Mouse (Mus musculus): ENCODE data around the gene Pla2g12b. TPM values are rescaled to one million over a fixed set of nuclear protein-coding genes. Genes with fewer than 3 reads are reported as not detected.

The Pla2g12b gene
- polyA plus RNA-seq, 1 experiment from 2014 or later, result 0.38 TPM

DNA sequence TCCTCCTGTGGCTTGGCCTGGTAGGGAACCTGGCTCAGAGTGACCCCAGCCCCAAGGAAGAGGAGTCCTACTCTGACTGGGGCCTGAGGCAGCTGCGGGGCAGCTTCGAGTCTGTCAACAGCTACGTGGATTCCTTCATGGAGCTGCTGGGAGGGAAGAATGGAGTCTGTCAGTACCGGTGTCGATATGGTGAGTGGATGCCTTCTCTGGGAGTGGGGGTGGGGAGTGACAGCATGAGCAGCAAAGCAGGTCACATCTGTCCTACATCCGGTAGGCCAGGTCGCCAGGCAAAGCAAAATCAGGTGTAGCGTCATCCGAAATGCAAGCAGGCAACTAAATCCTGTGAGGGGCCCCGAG is 311 bp downstream of the Pla2g12b start:
- H3K4me3 ChIP-seq (replicated peaks; ENCODE audit: low read depth, low read length), result no peak overlapping the region
- H3K4me1 ChIP-seq (replicated peaks; ENCODE audit: insufficient read depth, low read length), result peaks cover 3% of the 10 kb centered on the region; the same call in 1 of the 2 replicates
- no peak overlapping the region for H3K27ac ChIP-seq
- no peaks in the 10 kb centered on the region for H3K9me3 ChIP-seq (replicated peaks; ENCODE audit: low read length)
- H3K9ac ChIP-seq (ENCODE audit: low read depth, low read length), result no peak overlapping the region
- 84% methylated on average over 10 of the region's 10 CpGs for WGBS
- DNase-seq (ENCODE audit: low spot score), result no peak
- no peak overlapping the region for H3K4me2 ChIP-seq (ENCODE audit: low read length)
- no peaks in the 10 kb centered on the region for H3K27me3 ChIP-seq (ENCODE audit: insufficient read depth, low read length)
- TF ChIP-seq CTCF (IDR thresholded peaks at IDR 0.05; ENCODE audit: low read depth), result no peak
- no peaks in the 10 kb centered on the region for H3K36me3 ChIP-seq (ENCODE audit: insufficient read depth, low read length)
- no peak for ATAC-seq (replicated peaks; ENCODE audit: low FRiP score, low read depth)

GRCm38 (mm10) chr10:59408499-59408898 is 5.0 kb downstream of the Pla2g12b start:
- no peaks in the 10 kb centered on the region for H3K9me3 ChIP-seq (replicated peaks; ENCODE audit: low read length)
- no peak overlapping the region for H3K27ac ChIP-seq
- no peaks in the 10 kb centered on the region for H3K36me3 ChIP-seq (ENCODE audit: insufficient read depth, low read length)
- H3K27me3 ChIP-seq (ENCODE audit: insufficient read depth, low read length), result no peaks in the 10 kb centered on the region
- ATAC-seq (replicated peaks; ENCODE audit: low FRiP score, low read depth), result no peak
- H3K4me1 ChIP-seq (replicated peaks; ENCODE audit: insufficient read depth, low read length), result peaks cover 3% of the 10 kb centered on the region; the same call in 1 of the 2 replicates
- no peak overlapping the region for H3K9ac ChIP-seq (ENCODE audit: low read depth, low read length)
- TF ChIP-seq CTCF (IDR thresholded peaks at IDR 0.05; ENCODE audit: low read depth), result no peak
- H3K4me3 ChIP-seq (replicated peaks; ENCODE audit: low read depth, low read length), result no peak overlapping the region
- no peak overlapping the region for H3K4me2 ChIP-seq (ENCODE audit: low read length)
- 14% methylated on average over 6 of the region's 6 CpGs for WGBS
- peak; percentile 74 for DNase-seq (ENCODE audit: low spot score)

- Histone ChIP-seq H3K27ac (no peak overlapping the region), H3K4me1 (replicated peaks; ENCODE audit: insufficient read depth, low read length) (0 out of 2 replicates have a peak, but pooled peaks cover 3% of the 10 kb centered on the region), H3K4me2 (ENCODE audit: low read length) (no peak overlapping the region), H3K36me3 (ENCODE audit: insufficient read depth, low read length) (no peaks in the 10 kb centered on the region), H3K9me3 (replicated peaks; ENCODE audit: low read length) (no peaks in the 10 kb centered on the region), H3K27me3 (ENCODE audit: insufficient read depth, low read length) (no peaks in the 10 kb centered on the region), H3K4me3 (replicated peaks; ENCODE audit: low read depth, low read length) (no peak overlapping the region), H3K9ac (ENCODE audit: low read depth, low read length) (no peak overlapping the region)
- no peak for TF ChIP-seq CTCF (IDR thresholded peaks at IDR 0.05; ENCODE audit: low read depth)
- DNase-seq (ENCODE audit: low spot score) (no peak), ATAC-seq (replicated peaks; ENCODE audit: low FRiP score, low read depth) (no peak)
- 55% methylated on average over 12 of the region's 12 CpGs for WGBS
Observed at GRCm38 (mm10) chr10:59410264-59410663, 6.8 kb downstream of the Pla2g12b start.

GRCm38 (mm10) chr10:59413711-59414110 is 10.3 kb downstream of the Pla2g12b start:
- Histone ChIP-seq H3K4me2 (ENCODE audit: low read length) (no peak overlapping the region), H3K27ac (no peak overlapping the region), H3K27me3 (ENCODE audit: insufficient read depth, low read length) (no peaks in the 10 kb centered on the region), H3K4me3 (replicated peaks; ENCODE audit: low read depth, low read length) (no peak overlapping the region), H3K4me1 (replicated peaks; ENCODE audit: insufficient read depth, low read length) (no peaks in the 10 kb centered on the region), H3K9me3 (replicated peaks; ENCODE audit: low read length) (no peaks in the 10 kb centered on the region), H3K36me3 (ENCODE audit: insufficient read depth, low read length) (no peaks in the 10 kb centered on the region), H3K9ac (ENCODE audit: low read depth, low read length) (no peak overlapping the region)
- 91% methylated on average over 4 of the region's 4 CpGs for WGBS
- TF ChIP-seq CTCF (IDR thresholded peaks at IDR 0.05; ENCODE audit: low read depth), result peak; percentile 27; the same call in 1 of the 2 replicates
- ATAC-seq (replicated peaks; ENCODE audit: low FRiP score, low read depth), result no peak
- no peak for DNase-seq (ENCODE audit: low spot score)

- Histone ChIP-seq H3K9me3 (replicated peaks; ENCODE audit: low read length) (no peaks in the 10 kb centered on the region), H3K4me2 (ENCODE audit: low read length) (no peak overlapping the region), H3K4me3 (replicated peaks; ENCODE audit: low read depth, low read length) (no peak overlapping the region), H3K4me1 (replicated peaks; ENCODE audit: insufficient read depth, low read length) (no peaks in the 10 kb centered on the region), H3K36me3 (ENCODE audit: insufficient read depth, low read length) (no peaks in the 10 kb centered on the region), H3K9ac (ENCODE audit: low read depth, low read length) (no peak overlapping the region), H3K27me3 (ENCODE audit: insufficient read depth, low read length) (no peaks in the 10 kb centered on the region), H3K27ac (no peak overlapping the region)
- DNase-seq (ENCODE audit: low spot score) (no peak), ATAC-seq (replicated peaks; ENCODE audit: low FRiP score, low read depth) (no peak)
- no peak for TF ChIP-seq CTCF (IDR thresholded peaks at IDR 0.05; ENCODE audit: low read depth)
- WGBS, result 88% methylated on average over 3 of the region's 3 CpGs
Observed at GRCm38 (mm10) chr10:59416623-59417022, 13.2 kb downstream of the Pla2g12b start.

- Histone ChIP-seq H3K4me2 (ENCODE audit: low read length) (no peak overlapping the region), H3K4me1 (replicated peaks; ENCODE audit: insufficient read depth, low read length) (no peaks in the 10 kb centered on the region), H3K9ac (ENCODE audit: low read depth, low read length) (no peak overlapping the region), H3K27me3 (ENCODE audit: insufficient read depth, low read length) (no peaks in the 10 kb centered on the region), H3K27ac (no peak overlapping the region), H3K9me3 (replicated peaks; ENCODE audit: low read length) (no peaks in the 10 kb centered on the region), H3K4me3 (replicated peaks; ENCODE audit: low read depth, low read length) (no peak overlapping the region), H3K36me3 (ENCODE audit: insufficient read depth, low read length) (no peaks in the 10 kb centered on the region)
- 92% methylated on average over 4 of the region's 4 CpGs for WGBS
- no peak for ATAC-seq (replicated peaks; ENCODE audit: low FRiP score, low read depth)
- DNase-seq (ENCODE audit: low spot score), result no peak
- TF ChIP-seq CTCF (IDR thresholded peaks at IDR 0.05; ENCODE audit: low read depth), result no peak
Observed at GRCm38 (mm10) chr10:59419516-59419915, 16.1 kb downstream of the Pla2g12b start.

DNA sequence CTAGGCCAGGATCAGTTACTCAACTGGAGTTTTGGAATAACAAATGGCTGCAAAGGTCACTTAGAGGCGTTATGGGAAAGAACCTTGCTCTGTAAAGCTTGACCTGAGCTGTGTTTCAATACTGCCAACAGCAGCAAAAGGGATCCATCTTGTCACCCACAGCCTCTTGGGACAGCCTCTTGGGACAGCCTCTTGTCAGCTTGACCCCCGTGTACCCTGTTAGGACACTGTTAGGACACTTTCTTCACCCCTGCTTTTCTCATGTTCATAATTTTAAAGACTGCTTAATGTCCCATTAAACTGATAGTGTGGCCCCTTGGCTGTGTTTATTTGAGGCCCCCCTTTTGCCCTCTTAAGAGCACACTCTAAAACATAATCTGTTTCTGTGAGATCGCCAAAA is 21.0 kb downstream of the Pla2g12b start:
- no peak overlapping the region for H3K27ac ChIP-seq
- H3K4me3 ChIP-seq (replicated peaks; ENCODE audit: low read depth, low read length), result no peak overlapping the region
- no peaks in the 10 kb centered on the region for H3K9me3 ChIP-seq (replicated peaks; ENCODE audit: low read length)
- DNase-seq (ENCODE audit: low spot score), result peak; percentile 81
- H3K4me1 ChIP-seq (replicated peaks; ENCODE audit: insufficient read depth, low read length), result 0 out of 2 replicates have a peak, but pooled peaks cover 4% of the 10 kb centered on the region
- TF ChIP-seq CTCF (IDR thresholded peaks at IDR 0.05; ENCODE audit: low read depth), result no peak
- H3K9ac ChIP-seq (ENCODE audit: low read depth, low read length), result no peak overlapping the region
- H3K27me3 ChIP-seq (ENCODE audit: insufficient read depth, low read length), result no peaks in the 10 kb centered on the region
- H3K4me2 ChIP-seq (ENCODE audit: low read length), result no peak overlapping the region
- no peaks in the 10 kb centered on the region for H3K36me3 ChIP-seq (ENCODE audit: insufficient read depth, low read length)
- WGBS, result 23% methylated on average over 3 of the region's 3 CpGs
- ATAC-seq (replicated peaks; ENCODE audit: low FRiP score, low read depth), result peak; percentile 69; the same call in 1 of the 2 replicates
